In genomic region chr13:29550886-29551285, GRCm38 (mm10) we compare ENCODE assay signal across 21 mouse cellular contexts.
DNase-seq lines count a peak whose midpoint lies in the region; ATAC-seq lines count a peak whose summit lies in the region.
"Had no signal": no experiment of that assay in that cellular context is flagged by ENCODE, and none has a peak within 500 bp of the region (broad histone marks: within the 10 kb centered on the region; RNA-seq: fewer than 3 reads in every experiment).

No protein-coding gene starts in this region.

- 0 out of 2 replicates have a peak, but pooled peaks cover 3% of the 10 kb centered on the region for H3K36me3 ChIP-seq in heart, embryonic 13.5 days
- H3K36me3 ChIP-seq in embryonic facial prominence, embryonic 14.5 days (ENCODE audit: control insufficient read depth, insufficient read depth, low read length), result no peaks in the 10 kb centered on the region
- no peaks in the 10 kb centered on the region for H3K36me3 ChIP-seq in midbrain, embryonic 11.5 days (ENCODE audit: control insufficient read depth, insufficient read depth, low read length)
- H3K36me3 ChIP-seq: embryonic facial prominence, embryonic 12.5 days; midbrain, embryonic 15.5 days had no signal

- H3K4me1 ChIP-seq in heart, embryonic 13.5 days, result peaks cover 33% of the 10 kb centered on the region
- peaks cover 15% of the 10 kb centered on the region; the same call in 1 of the 2 replicates for H3K4me1 ChIP-seq in embryonic facial prominence, embryonic 14.5 days (ENCODE audit: control insufficient read depth, insufficient read depth, low read length)
- H3K4me1 ChIP-seq in midbrain, embryonic 11.5 days (ENCODE audit: control insufficient read depth, insufficient read depth, low read length), result no peaks in the 10 kb centered on the region
- H3K4me1 ChIP-seq: embryonic facial prominence, embryonic 12.5 days; megakaryocyte, embryonic 14.5 days; midbrain, embryonic 15.5 days had no signal

- no peak overlapping the region for H3K4me2 ChIP-seq in heart, embryonic 13.5 days
- no peak overlapping the region for H3K4me2 ChIP-seq in embryonic facial prominence, embryonic 14.5 days (ENCODE audit: low read depth, low read length)
- H3K4me2 ChIP-seq in midbrain, embryonic 11.5 days, result no peak overlapping the region
- H3K4me2 ChIP-seq: embryonic facial prominence, embryonic 12.5 days; forebrain, embryonic 13.5 days; liver, embryonic 11.5 days; midbrain, embryonic 15.5 days had no signal

- no peak overlapping the region for H3K9ac ChIP-seq in heart, embryonic 13.5 days
- no peak overlapping the region for H3K9ac ChIP-seq in embryonic facial prominence, embryonic 14.5 days (ENCODE audit: low read depth, low read length)
- H3K9ac ChIP-seq in midbrain, embryonic 11.5 days (ENCODE audit: low read length), result no peak overlapping the region
- H3K9ac ChIP-seq: embryonic facial prominence, embryonic 12.5 days; forebrain, embryonic 13.5 days; midbrain, embryonic 15.5 days had no signal

- no peak for ATAC-seq in heart, embryonic 13.5 days (ENCODE audit: extremely low read depth, insufficient number of reproducible peaks, low FRiP score, low TSS enrichment)
- ATAC-seq in embryonic facial prominence, embryonic 14.5 days (ENCODE audit: low read depth), result no peak
- no peak for ATAC-seq in midbrain, embryonic 11.5 days (ENCODE audit: low FRiP score)
- ATAC-seq: hindbrain, embryonic 16.5 days; intestine, embryonic 16.5 days; midbrain, embryonic 15.5 days had no signal

- no peak overlapping the region for H3K4me3 ChIP-seq in heart, embryonic 13.5 days
- no peak overlapping the region for H3K4me3 ChIP-seq in embryonic facial prominence, embryonic 14.5 days (ENCODE audit: low read depth, low read length)
- no peak overlapping the region for H3K4me3 ChIP-seq in midbrain, embryonic 11.5 days (ENCODE audit: low read depth, low read length)
- H3K4me3 ChIP-seq: embryonic facial prominence, embryonic 12.5 days; forebrain, embryonic 13.5 days; megakaryocyte, embryonic 14.5 days; midbrain, embryonic 15.5 days; myocyte had no signal

- no peaks in the 10 kb centered on the region for H3K9me3 ChIP-seq in heart, embryonic 13.5 days
- H3K9me3 ChIP-seq in embryonic facial prominence, embryonic 14.5 days (ENCODE audit: control insufficient read depth, low read length), result no peaks in the 10 kb centered on the region
- H3K9me3 ChIP-seq in midbrain, embryonic 11.5 days (ENCODE audit: control insufficient read depth, low read length), result no peaks in the 10 kb centered on the region
- H3K9me3 ChIP-seq: embryonic facial prominence, embryonic 12.5 days; forebrain, embryonic 13.5 days; G1E; megakaryocyte, embryonic 14.5 days; midbrain, embryonic 15.5 days had no signal

- DNase-seq in heart, adult 9 months (ENCODE audit: low spot score in 2 of 2), result no peak
- DNase-seq in 3134 (ENCODE audit: extremely low read depth, insufficient read length, low spot score) (peak; percentile 5), 3T3-L1 (ENCODE audit: low read depth, low spot score) (peak; percentile 53)
- peak; percentile 71 for DNase-seq in embryonic facial prominence, embryonic 14.5 days (ENCODE audit: low spot score)
- no peak for DNase-seq in cerebellum, adult 8-10 months
- DNase-seq in midbrain, embryonic 11.5 days (ENCODE audit: low spot score, missing footprints), result no peak
- DNase-seq: adrenal gland, adult 2 months; cerebellum, adult 9-11 months; gastrocnemius, postnatal 25 days; lung, adult 18-20 months had no signal

- H3K27ac ChIP-seq in heart, embryonic 13.5 days (replicated peaks), result peak overlapping the region; percentile 57
- peak overlapping the region; percentile 67 for H3K27ac ChIP-seq in embryonic facial prominence, embryonic 14.5 days (replicated peaks; ENCODE audit: low read depth, low read length)
- no peak overlapping the region for H3K27ac ChIP-seq in midbrain, embryonic 11.5 days (ENCODE audit: low read depth, low read length)
- H3K27ac ChIP-seq: embryonic facial prominence, embryonic 12.5 days; forebrain, embryonic 13.5 days; kidney, postnatal 0 days; midbrain, embryonic 15.5 days had no signal

- no peaks in the 10 kb centered on the region for H3K27me3 ChIP-seq in heart, embryonic 13.5 days (replicated peaks)
- no peaks in the 10 kb centered on the region for H3K27me3 ChIP-seq in embryonic facial prominence, embryonic 14.5 days (replicated peaks; ENCODE audit: control insufficient read depth, insufficient read depth, low read length)
- no peaks in the 10 kb centered on the region for H3K27me3 ChIP-seq in midbrain, embryonic 11.5 days (ENCODE audit: control insufficient read depth, insufficient read depth, low read length)
- H3K27me3 ChIP-seq: embryonic facial prominence, embryonic 12.5 days; forebrain, embryonic 13.5 days; megakaryocyte, embryonic 14.5 days; midbrain, embryonic 15.5 days had no signal

- 60% methylated on average over 1 of the region's 1 CpGs for WGBS in heart, embryonic 13.5 days
- 45% methylated on average over 1 of the region's 1 CpGs for WGBS in embryonic facial prominence, embryonic 14.5 days
- WGBS in midbrain, embryonic 11.5 days, result 98% methylated on average over 1 of the region's 1 CpGs

Comparison
In these comparisons a context has a peak if more than half of its experiments do, and no peak if none do; other contexts are left out.
1. DNase-seq: peak in 3134 (single experiment), 3T3-L1 (single experiment) and embryonic facial prominence, embryonic 14.5 days (single experiment); none in heart, adult 9 months (0 of 2), cerebellum, adult 8-10 months (single experiment) and midbrain, embryonic 11.5 days (single experiment).